Mouse (Mus musculus) embryonic facial prominence, embryonic 11.5 days (tissue): ENCODE data around the gene Olfr273. TPM values are rescaled to one million over a fixed set of nuclear protein-coding genes. Genes with fewer than 3 reads are reported as not detected.

Source experiments
- polyA plus RNA-seq: library from polyadenylated mRNA; unstranded; fragments of >200 nt; fragmentation: Nextera tagmentation; extraction: Ambion mirVana; gene quantifications from 2 replicates; pipeline ENCODE4 v1.2.1, GENCODE M21; 2014

The Olfr273 gene
- polyA plus RNA-seq, 1 experiment from 2014 or later, result not detected

Other genes with a start within 250 kb of the Olfr273 start
- gene Olfr275, start 44.6 kb downstream of the Olfr273 start, polyA plus RNA-seq, result not detected in 2 replicates
- not detected in 2 replicates for gene Olfr272, start 59.9 kb upstream of the Olfr273 start, polyA plus RNA-seq
- gene Olfr270, start 105.3 kb upstream of the Olfr273 start, polyA plus RNA-seq, result not detected in 2 replicates
- gene Nipsnap3a, start 130.0 kb upstream of the Olfr273 start, polyA plus RNA-seq, result not detected in 2 replicates
- gene Nipsnap3b, start 152.6 kb upstream of the Olfr273 start, polyA plus RNA-seq, result 85.4 and 92.8 TPM in 2 replicates